Mouse (Mus musculus) right cerebral cortex, adult 18-20 months (tissue): ENCODE measurements around the gene Cdkn2d.
"Not testable (repeated sequence)": the region's sequence is repeated elsewhere in the genome, so short reads cannot be mapped to it uniquely, and the experiment has no call there.

Source experiments
- DNase-seq: peaks from one replicate; pipeline ENCODE4 v3.0.0; 2022; ENCODE audit warnings: mixed read lengths

The Cdkn2d gene

GRCm38 (mm10) chr9:21274336-21274735 is 16.9 kb downstream of the Cdkn2d start:
- DNase-seq = no peak

GRCm38 (mm10) chr9:21273520-21274228 is 17.5 kb downstream of the Cdkn2d start:
- no peak for DNase-seq

- no peak for DNase-seq
These were observed 18.1 kb downstream of the Cdkn2d start for GRCm38 (mm10) chr9:21273094-21273493.

GRCm38 (mm10) chr9:21272391-21272790 is 18.8 kb downstream of the Cdkn2d start:
- no peak for DNase-seq

GRCm38 (mm10) chr9:21269590-21269989 is 21.6 kb downstream of the Cdkn2d start:
- not testable (repeated sequence) for DNase-seq

- no peak for DNase-seq
These were observed 22.9 kb downstream of the Cdkn2d start for GRCm38 (mm10) chr9:21268305-21268704.

GRCm38 (mm10) chr9:21266889-21267288 is 24.3 kb downstream of the Cdkn2d start:
- no peak for DNase-seq

- DNase-seq = no peak
These were observed 25.6 kb downstream of the Cdkn2d start for GRCm38 (mm10) chr9:21265611-21266010.

GRCm38 (mm10) chr9:21265000-21265561 is 26.1 kb downstream of the Cdkn2d start, which contains the start of gene Atg4d:
Atg4d (plus strand) TSS chr9:21265293.
- peak; percentile 98 for DNase-seq

- DNase-seq = no peak
These were observed 26.8 kb downstream of the Cdkn2d start for GRCm38 (mm10) chr9:21264272-21264999.

GRCm38 (mm10) chr9:21261831-21262230 is 29.4 kb downstream of the Cdkn2d start:
- no peak for DNase-seq

- no peak for DNase-seq
These were observed 30.6 kb downstream of the Cdkn2d start for GRCm38 (mm10) chr9:21260491-21261040.

- DNase-seq = not testable (repeated sequence)
These were observed 34.9 kb downstream of the Cdkn2d start for GRCm38 (mm10) chr9:21256349-21256748.

GRCm38 (mm10) chr9:21254690-21255089 is 36.5 kb downstream of the Cdkn2d start:
- DNase-seq = no peak

GRCm38 (mm10) chr9:21251116-21251735 is 40.0 kb downstream of the Cdkn2d start:
- no peak for DNase-seq

GRCm38 (mm10) chr9:21250509-21250908 is 40.7 kb downstream of the Cdkn2d start:
- no peak for DNase-seq

GRCm38 (mm10) chr9:21249629-21250508 is 41.3 kb downstream of the Cdkn2d start:
- DNase-seq = no peak

- peak; percentile 68 for DNase-seq
These were observed 42.9 kb downstream of the Cdkn2d start, which contains the start of gene S1pr5 for GRCm38 (mm10) chr9:21248326-21248725. S1pr5 (minus strand) TSS chr9:21248443.

GRCm38 (mm10) chr9:21246342-21246741 is 44.9 kb downstream of the Cdkn2d start:
- no peak for DNase-seq

- DNase-seq = no peak
These were observed 46.1 kb downstream of the Cdkn2d start for GRCm38 (mm10) chr9:21245113-21245487.

- DNase-seq = peak; percentile 56
These were observed 46.6 kb downstream of the Cdkn2d start for GRCm38 (mm10) chr9:21244428-21245112.
